Comparison of ENCODE assay signal across 7 mouse cellular contexts in genomic region chr14:55559799-55560201, GRCm38 (mm10). TPM values are rescaled to one million over a fixed set of nuclear protein-coding genes. Genes with fewer than 3 reads are reported as not detected.
A peak's percentile ranks its signal among the peaks of the same experiment; 100 is the strongest.
DNase-seq lines count a peak whose midpoint lies in the region; ATAC-seq and TF ChIP-seq lines count a peak whose summit lies in the region.

Gene Dcaf11 (plus strand): TSS chr14:55560006.

- peak; percentile 91 for TF ChIP-seq POLR2A in kidney, adult 2 months (IDR thresholded peaks at IDR 0.05; ENCODE audit: low read depth, low read length)
- peak; percentile 70 for TF ChIP-seq POLR2A in spleen, adult 2 months (IDR thresholded peaks at IDR 0.05; ENCODE audit: low read depth, low read length)

- under 1% methylated on average over 27 of the region's 27 CpGs for WGBS in embryonic facial prominence, embryonic 12.5 days
- WGBS in kidney, adult 2 months, result under 1% methylated on average over 27 of the region's 27 CpGs
- under 1% methylated on average over 27 of the region's 27 CpGs for WGBS in limb, embryonic 12.5 days
- under 1% methylated on average over 27 of the region's 27 CpGs for WGBS in midbrain, embryonic 15.5 days
- under 1% methylated on average over 27 of the region's 27 CpGs for WGBS in spleen, adult 2 months

- peak; percentile 91 for DNase-seq in adrenal gland, postnatal 25 days
- peak; percentile 93 to 95 for DNase-seq in heart, adult 18-20 months
- DNase-seq in kidney, adult 2 months, result peak; percentile 97
- DNase-seq in spleen, adult 2 months (ENCODE audit: low read depth in 1 of 2, low spot score in 2 of 2), result peak; percentile 83 to 87

- peak; percentile 85 for ATAC-seq in embryonic facial prominence, embryonic 12.5 days (ENCODE audit: insufficient number of reproducible peaks, insufficient read depth, low FRiP score, low TSS enrichment)
- peak; percentile 84 for ATAC-seq in limb, embryonic 12.5 days (ENCODE audit: insufficient number of reproducible peaks, insufficient read depth, low FRiP score, low TSS enrichment, low read depth)
- peak; percentile 85 for ATAC-seq in midbrain, embryonic 15.5 days (replicated peaks)

- peak within 1 kb of the TSS; percentile 67 for H3K4me3 ChIP-seq in embryonic facial prominence, embryonic 12.5 days
- peak within 1 kb of the TSS; percentile 79 for H3K4me3 ChIP-seq in kidney, adult 2 months (ENCODE audit: insufficient read depth, low read depth, low read length)
- H3K4me3 ChIP-seq in limb, embryonic 12.5 days (replicated peaks), result peak within 1 kb of the TSS; percentile 64
- H3K4me3 ChIP-seq in midbrain, embryonic 15.5 days, result peak within 1 kb of the TSS; percentile 57
- H3K4me3 ChIP-seq in spleen, adult 2 months (ENCODE audit: extremely low read depth, insufficient read depth, insufficient read length), result peak within 1 kb of the TSS; percentile 91

- peak within 1 kb of the TSS; percentile 95 for H3K27ac ChIP-seq in embryonic facial prominence, embryonic 12.5 days
- H3K27ac ChIP-seq in kidney, adult 2 months (ENCODE audit: insufficient read depth, low read depth, low read length), result peak within 1 kb of the TSS; percentile 98
- peak within 1 kb of the TSS; percentile 98 for H3K27ac ChIP-seq in limb, embryonic 12.5 days
- H3K27ac ChIP-seq in midbrain, embryonic 15.5 days, result peak within 1 kb of the TSS; percentile 99
- peak within 1 kb of the TSS; percentile 100 for H3K27ac ChIP-seq in spleen, adult 2 months (ENCODE audit: insufficient read depth, low read length)

- 0 out of 2 replicates have a peak, but pooled peaks have one; percentile 8 for TF ChIP-seq CTCF in kidney, adult 2 months (conservative IDR thresholded peaks at IDR 0.05; ENCODE audit: insufficient read depth, insufficient read length, low read depth, low read length)
- TF ChIP-seq CTCF in spleen, adult 2 months (IDR thresholded peaks at IDR 0.05; ENCODE audit: extremely low read depth, insufficient read depth, insufficient read length, insufficient replicate concordance), result no peak

- H3K36me3 ChIP-seq in embryonic facial prominence, embryonic 12.5 days, result peaks cover 16% of the 10 kb centered on the region
- H3K36me3 ChIP-seq in kidney, adult 2 months (ENCODE audit: control insufficient read depth, insufficient read depth, low read length), result no peaks in the 10 kb centered on the region; the same call in 1 of the 2 replicates
- peaks cover 18% of the 10 kb centered on the region for H3K36me3 ChIP-seq in limb, embryonic 12.5 days
- peaks cover 1% of the 10 kb centered on the region; the same call in 1 of the 2 replicates for H3K36me3 ChIP-seq in midbrain, embryonic 15.5 days (replicated peaks)
- peaks cover 8% of the 10 kb centered on the region for H3K36me3 ChIP-seq in spleen, adult 2 months (ENCODE audit: control insufficient read depth, insufficient read depth, low read length)

- peak within 1 kb of the TSS; percentile 80 for H3K9ac ChIP-seq in embryonic facial prominence, embryonic 12.5 days
- peak within 1 kb of the TSS; percentile 80 for H3K9ac ChIP-seq in limb, embryonic 12.5 days (replicated peaks)
- peak within 1 kb of the TSS; percentile 87 for H3K9ac ChIP-seq in midbrain, embryonic 15.5 days

- H3K27me3 ChIP-seq in embryonic facial prominence, embryonic 12.5 days, result no peaks in the 10 kb centered on the region
- H3K27me3 ChIP-seq in kidney, adult 2 months (replicated peaks; ENCODE audit: control insufficient read depth, insufficient read depth, low read length), result no peaks in the 10 kb centered on the region
- H3K27me3 ChIP-seq in limb, embryonic 12.5 days, result no peaks in the 10 kb centered on the region
- H3K27me3 ChIP-seq in midbrain, embryonic 15.5 days (replicated peaks), result no peaks in the 10 kb centered on the region
- H3K27me3 ChIP-seq in spleen, adult 2 months (ENCODE audit: control insufficient read depth, insufficient read depth, low read length), result no peaks in the 10 kb centered on the region

- peak within 1 kb of the TSS; percentile 70 for H3K4me2 ChIP-seq in embryonic facial prominence, embryonic 12.5 days (replicated peaks)
- peak within 1 kb of the TSS; percentile 86 for H3K4me2 ChIP-seq in limb, embryonic 12.5 days
- H3K4me2 ChIP-seq in midbrain, embryonic 15.5 days, result peak within 1 kb of the TSS; percentile 73

- H3K9me3 ChIP-seq in embryonic facial prominence, embryonic 12.5 days, result no peaks in the 10 kb centered on the region
- H3K9me3 ChIP-seq in limb, embryonic 12.5 days, result no peaks in the 10 kb centered on the region
- no peaks in the 10 kb centered on the region for H3K9me3 ChIP-seq in midbrain, embryonic 15.5 days

- H3K4me1 ChIP-seq in embryonic facial prominence, embryonic 12.5 days, result peaks cover 18% of the 10 kb centered on the region
- H3K4me1 ChIP-seq in kidney, adult 2 months (ENCODE audit: control insufficient read depth, insufficient read depth, low read length), result peaks cover 12% of the 10 kb centered on the region
- peaks cover 14% of the 10 kb centered on the region for H3K4me1 ChIP-seq in limb, embryonic 12.5 days (replicated peaks)
- peaks cover 29% of the 10 kb centered on the region for H3K4me1 ChIP-seq in midbrain, embryonic 15.5 days
- H3K4me1 ChIP-seq in spleen, adult 2 months (ENCODE audit: control insufficient read depth, insufficient read depth, insufficient read length), result peaks cover 7% of the 10 kb centered on the region; the same call in 1 of the 2 replicates

RNA-seq across cellular contexts. Expression of gene Dcaf11, which starts in this region (rescaled TPM):
- total RNA-seq in adrenal gland, postnatal 25 days (2021), result 131 and 160 TPM in 2 replicates
- polyA plus RNA-seq in embryonic facial prominence, embryonic 12.5 days (2016; fragmentation: Nextera tagmentation; extraction: Ambion mirVana), result 71.3 and 78.4 TPM in 2 replicates
- 100 to 1,000 TPM; 147 to 152 TPM for total RNA-seq in heart, adult 18-20 months (2021)
- 223 and 243 TPM in 2 replicates for polyA plus RNA-seq in kidney, adult 2 months (2012; rRNA removed)
- 65.5 and 69.7 TPM in 2 replicates for polyA plus RNA-seq in limb, embryonic 12.5 days (2016; fragmentation: Nextera tagmentation; extraction: Ambion mirVana)
- 129 and 135 TPM in 2 replicates for polyA plus RNA-seq in midbrain, embryonic 15.5 days (2015; fragmentation: Nextera tagmentation; extraction: Ambion mirVana)
- 73.4 and 77.6 TPM in 2 replicates for polyA plus RNA-seq in spleen, adult 2 months (2012; rRNA removed)

Comparison
In these comparisons a context has a peak if more than half of its experiments do, and no peak if none do; other contexts are left out.
1. Peak in every context shown above with its lines: DNase-seq, ATAC-seq, H3K4me3 ChIP-seq and H3K27ac ChIP-seq.